Mouse (Mus musculus) adrenal gland, adult 8-10 months (tissue): ENCODE data around the gene Lmf1. TPM values are rescaled to one million over a fixed set of nuclear protein-coding genes. Genes with fewer than 3 reads are reported as not detected.
A peak's percentile ranks its signal among the peaks of the same experiment; 100 is the strongest.

ENCODE experiments used
- DNase-seq: peaks from one replicate; pipeline ENCODE4 v3.0.0; 2022
- total RNA-seq, 4 experiments: library from RNA; stranded (reverse); gene quantifications; 2 replicates each; pipeline ENCODE4 v1.2.4; 2022

Lmf1 gene
- 10 to 100 TPM; 36.0 to 39.9 (median 38.2) TPM for total RNA-seq

DNA sequence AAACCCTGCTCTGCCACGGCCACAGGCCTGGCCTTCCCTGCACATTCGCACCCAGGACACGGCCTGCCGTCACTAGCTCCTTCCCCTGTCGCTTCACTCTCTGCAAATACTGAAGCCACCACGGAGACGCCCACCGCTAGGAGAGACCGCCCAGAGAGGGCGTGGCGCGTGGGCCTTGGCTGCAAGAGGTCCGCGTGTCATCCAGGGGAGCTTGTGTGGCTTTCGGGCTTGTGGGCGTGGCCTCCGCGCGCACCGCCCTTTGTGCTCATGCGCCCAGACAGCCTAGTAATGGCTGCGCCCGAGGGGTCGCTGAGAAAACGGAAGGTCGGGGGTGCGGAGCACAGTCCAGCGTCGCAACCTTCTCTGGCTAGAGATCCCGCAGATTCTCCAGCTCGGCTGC lies at the start of gene Lmf1:
Gene Lmf1, plus strand, starts transcription at position 166 of the 400 bp plus-strand sequence.
- peak; percentile 96 for DNase-seq

DNA sequence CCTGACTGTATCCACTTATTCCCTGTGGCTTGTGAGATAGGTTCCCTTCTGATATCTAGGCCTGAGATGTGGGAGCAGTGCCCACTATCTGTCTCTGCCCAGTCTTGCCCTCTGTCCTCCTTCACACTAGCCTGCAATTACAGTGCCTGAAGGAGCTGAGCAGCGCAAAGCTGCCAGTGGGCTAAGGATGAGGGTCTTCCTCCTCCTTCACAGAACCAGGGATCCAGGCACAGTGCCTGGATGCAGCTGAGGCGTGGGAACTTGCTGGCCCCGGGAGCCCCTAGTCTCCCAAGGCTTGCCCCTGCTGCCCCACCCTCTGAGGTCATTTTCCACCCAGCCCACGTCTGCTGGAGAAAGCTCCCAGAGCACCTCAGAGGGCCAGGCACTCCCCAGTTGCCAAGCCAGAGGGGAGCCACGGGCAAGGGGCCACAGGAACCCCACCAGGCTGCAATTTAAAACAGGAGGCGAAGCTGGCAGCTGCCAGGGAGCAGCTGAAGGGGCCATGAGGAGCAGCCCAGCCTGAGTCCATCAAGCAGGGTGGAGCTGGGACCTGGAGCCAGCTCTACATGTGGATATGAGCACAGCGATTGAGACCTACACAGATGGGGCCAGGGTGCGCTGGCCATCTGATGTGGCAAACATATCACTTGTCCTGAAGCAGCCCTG lies 48.4 kb upstream of the Lmf1 start:
- no peak for DNase-seq

DNA sequence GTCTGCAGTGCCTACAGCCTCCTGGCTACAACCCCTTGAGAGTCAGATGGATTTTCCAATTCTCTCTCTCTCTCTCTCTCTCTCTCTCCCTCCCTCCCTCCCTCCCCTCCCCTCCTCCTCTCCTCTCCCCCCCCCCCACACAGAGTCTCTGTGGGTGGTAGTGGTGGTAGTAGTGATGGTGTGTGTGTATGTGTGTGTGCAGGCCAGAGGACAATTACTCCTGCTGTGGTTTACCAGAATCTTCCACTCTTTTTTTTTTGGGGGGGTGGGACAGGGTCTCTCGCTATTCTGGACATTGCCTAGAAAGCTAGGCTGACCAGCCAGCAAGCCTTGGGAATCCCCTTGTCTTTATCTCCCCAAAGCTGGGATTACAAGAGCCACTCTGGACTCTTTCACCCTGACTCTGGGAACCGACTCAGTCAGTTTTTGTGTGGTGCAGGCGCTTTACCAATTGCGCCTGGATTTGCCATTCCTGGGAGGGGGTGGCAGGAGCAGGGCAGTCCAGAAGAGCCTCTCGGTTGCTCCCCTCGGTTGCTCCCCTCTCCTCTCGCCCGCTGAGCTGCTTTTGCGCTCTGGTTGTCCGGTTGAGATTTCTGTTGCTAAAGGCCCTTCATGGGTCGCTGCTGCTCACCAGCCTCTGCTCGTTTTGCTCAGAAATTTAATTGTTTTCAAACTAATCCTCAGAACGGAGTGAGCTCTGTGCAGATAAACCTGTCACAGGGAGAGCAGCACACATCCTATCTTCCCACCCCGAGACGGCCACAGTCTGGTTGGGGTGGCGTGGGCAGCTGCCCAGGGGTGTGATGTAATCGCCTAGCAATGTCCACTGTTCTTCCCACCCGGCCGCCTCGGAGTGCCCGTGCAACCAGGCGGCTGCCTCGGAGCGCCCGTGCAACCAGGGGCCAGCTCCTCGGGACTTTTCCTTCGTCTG lies 39.7 kb upstream of the Lmf1 start:
- DNase-seq, result peak; percentile 16

DNA sequence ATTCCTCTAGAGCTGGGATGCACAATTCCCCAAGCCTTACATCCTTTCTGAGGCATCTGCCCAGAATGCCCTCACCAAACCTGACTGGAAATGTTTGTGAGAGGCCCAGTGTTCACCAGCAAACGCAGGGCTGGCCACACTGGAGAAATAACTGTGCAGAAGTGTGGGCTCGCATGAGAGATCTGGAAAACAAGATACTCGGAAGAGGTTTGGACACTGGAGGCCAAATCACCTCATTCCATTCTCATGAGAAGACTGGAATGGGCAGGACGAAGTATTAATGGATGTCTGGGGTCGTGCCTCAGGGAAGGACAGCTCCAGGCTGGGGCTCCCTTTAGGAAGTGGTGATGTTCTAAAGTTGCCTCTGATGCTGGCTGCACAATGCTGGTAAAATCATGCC lies 38.2 kb upstream of the Lmf1 start:
- DNase-seq, result no peak

DNA sequence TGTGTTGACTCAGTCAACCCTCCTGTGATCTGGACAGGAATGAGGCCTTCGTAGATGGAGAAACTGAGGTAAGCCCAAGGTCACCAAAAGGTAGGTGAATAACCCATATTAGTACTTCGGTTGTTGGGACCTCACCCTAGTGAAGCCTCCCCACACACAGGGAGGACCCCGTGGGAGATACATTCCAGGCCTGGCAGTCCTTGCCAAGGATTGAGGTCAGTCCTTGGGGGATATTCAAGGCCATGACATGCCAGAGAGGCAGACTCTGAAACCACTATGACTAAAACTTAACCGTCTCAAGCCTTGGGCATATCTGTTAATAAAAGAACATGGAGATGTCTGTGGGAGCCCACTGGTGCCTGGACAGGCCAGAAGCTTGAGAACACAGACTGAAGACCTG lies 37.1 kb upstream of the Lmf1 start:
- no peak for DNase-seq

DNA sequence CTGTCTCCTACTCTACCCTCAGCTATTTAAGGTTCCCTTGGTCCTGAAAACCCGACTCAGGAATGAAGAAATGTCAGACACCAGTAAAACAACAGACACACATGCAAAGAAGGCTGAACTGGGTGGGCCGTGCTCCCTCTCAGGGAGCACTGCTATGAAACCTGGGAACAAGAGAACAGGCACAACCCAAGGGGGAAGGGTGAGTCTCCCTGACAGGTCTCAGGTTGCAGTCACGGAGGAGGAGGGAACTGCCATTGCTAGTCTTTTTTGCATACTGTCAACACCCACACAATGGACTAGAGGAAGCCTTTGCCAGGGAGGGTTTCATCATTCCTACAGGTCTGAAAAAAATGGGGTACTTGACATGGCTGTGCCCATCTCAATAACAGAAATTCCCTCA lies 31.9 kb upstream of the Lmf1 start:
- DNase-seq, result no peak

DNA sequence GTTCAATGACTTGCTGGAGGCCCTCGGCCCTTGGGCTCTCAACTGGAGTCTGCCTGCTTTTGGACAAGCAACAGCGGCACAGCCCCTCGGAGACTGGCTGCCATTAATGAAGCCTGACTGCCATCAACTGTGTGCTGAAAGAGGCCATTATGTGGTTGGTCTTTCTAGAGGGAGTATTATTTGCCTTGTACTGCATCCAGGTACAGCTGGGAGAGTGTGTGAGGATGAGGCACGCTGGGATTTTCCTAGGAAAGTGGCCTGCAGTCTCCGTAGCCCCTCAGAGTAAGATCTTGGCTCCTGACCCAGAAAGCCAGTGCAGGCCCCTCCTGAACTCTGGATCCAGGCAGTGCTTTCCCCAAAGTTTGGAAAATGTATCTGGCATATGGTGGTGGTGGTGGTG lies 28.9 kb upstream of the Lmf1 start:
- DNase-seq, result no peak

DNA sequence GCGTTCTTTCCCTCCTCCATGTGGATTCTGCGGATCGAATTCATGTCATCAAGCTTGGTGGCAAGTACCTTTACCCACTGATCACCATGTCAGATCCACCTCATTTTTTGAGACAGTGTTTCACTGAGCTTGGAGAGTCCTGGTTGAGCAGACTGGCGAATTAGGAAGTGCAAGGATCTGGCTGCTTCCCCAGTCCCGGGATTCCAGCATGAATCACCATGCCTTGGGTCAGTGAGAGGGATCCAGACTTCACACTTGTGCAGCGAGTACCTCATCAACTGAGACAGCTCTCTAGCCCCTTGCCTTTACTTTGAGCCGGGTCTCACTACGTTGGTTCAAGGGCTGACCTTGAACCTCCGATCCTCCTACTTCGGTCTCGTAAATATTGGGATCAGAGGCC lies 27.6 kb upstream of the Lmf1 start:
- no peak for DNase-seq

DNA sequence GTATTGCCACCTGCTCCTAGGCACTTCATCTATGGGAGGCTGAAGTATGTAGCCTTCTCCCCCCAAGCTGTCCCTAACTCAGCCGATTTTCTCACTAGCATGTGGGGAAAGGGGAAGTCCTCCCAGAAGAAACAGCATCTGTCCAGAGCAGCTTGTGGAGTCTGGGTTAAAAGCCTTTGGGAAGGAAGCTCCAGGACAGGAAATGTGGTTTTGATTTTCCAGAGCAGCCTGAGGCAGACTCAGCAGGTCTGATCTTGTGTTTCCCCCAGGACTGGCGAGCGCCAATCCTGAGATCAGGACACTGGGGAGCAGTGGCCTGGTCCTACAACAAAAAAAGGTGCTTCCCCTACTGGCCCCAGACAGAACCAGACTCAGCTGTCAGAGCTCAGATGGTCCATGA lies 23.7 kb upstream of the Lmf1 start:
- DNase-seq, result no peak

DNA sequence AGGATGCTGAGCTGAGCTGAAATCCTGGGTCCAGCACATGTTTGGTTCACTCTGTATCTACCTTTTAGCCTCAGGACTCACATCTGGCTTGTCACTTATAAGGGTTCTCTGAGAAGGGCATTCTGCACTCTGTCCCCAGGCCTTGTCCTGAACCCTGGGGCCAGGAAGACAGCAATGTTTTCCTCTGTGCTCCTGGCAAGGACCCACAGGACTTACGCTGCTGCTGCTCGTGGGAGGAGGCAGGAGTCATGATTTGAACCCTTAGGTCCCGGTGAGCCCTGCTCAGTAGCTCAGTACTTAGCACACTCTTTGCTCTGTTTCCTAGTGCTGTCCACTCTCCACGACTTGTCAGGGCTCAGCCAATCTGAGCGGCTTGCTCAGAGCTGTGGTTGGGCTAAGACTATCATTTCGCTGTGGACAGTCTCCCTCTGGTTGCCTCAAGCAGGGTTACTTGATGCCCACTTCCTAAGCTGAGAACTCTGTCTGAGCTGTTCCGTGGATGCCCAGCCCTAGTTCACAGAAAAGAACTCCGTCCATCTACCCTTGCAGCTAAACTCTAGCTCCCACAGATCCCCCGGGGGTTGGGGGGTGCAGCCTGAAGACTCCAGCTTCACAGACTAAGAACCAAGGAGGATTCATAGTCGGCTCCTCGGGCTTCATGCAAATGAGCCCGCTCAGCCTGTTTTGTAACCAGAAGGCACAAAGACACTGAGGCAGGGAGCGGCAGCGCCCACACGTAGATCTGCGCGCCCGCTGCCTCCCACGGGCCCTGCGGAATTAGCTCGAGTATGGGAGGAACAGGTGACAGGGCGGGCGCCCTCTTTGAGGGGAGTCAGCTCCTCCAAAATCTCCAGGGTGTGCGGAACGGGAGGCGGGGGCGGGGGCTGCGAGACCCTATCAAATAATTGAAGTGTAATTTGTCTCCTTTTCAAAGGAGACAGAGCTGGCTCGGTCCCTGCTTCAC lies 22.9 kb upstream of the Lmf1 start:
- DNase-seq, result no peak

DNA sequence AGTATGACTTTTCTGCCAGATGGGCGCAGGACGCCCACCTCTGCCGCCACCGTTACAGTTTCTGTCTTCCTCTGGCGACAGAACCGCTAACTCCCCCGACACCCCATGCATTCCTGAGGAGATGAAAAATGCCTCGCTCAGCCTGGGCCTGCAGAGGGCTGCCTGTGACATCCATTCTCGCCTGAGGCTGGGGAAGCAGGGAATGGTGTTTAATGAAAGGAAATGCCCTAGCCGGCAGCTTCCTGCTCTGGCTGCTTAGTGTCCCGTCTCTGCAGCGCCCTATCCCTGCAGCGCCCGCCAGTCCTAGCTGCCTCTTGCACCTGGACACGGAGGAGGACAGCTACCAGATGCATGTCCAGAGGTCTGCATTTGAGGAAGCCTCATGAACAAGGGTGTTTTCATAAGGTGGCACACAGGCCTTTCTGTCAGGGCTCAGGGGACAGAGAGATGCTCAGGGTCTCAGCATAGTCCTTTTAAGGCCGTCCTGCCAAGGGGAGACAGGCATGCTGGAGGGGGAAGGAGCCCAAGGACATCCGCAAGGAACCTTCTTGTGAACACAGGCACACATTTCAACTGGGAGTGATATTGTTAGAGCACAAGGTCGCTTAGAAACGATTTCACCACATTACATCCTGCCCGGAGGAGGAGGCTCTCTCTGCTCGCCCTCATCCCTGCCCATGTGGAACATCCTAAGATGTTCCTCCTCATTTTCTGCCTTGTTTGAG lies 22.1 kb upstream of the Lmf1 start:
- DNase-seq, result no peak

DNA sequence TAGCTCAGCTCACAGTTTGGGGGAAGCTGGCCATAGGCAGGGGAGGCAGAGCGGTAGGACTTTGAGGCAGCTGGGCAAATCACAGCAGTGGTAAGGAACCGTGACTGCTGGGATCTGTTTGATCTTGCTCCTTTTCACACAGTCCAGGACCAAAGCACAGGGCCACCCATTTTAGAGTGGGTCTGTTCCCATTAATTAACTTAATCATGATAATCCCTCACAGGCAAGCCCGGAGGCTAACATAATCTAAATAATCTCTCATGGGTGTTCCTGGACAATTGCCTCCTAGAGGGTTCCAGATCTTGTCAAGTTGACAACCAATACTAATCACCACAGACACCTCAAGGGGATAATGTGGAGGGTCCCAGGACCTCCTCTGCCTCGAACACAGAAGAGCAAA lies 19.3 kb upstream of the Lmf1 start:
- DNase-seq, result no peak

DNA sequence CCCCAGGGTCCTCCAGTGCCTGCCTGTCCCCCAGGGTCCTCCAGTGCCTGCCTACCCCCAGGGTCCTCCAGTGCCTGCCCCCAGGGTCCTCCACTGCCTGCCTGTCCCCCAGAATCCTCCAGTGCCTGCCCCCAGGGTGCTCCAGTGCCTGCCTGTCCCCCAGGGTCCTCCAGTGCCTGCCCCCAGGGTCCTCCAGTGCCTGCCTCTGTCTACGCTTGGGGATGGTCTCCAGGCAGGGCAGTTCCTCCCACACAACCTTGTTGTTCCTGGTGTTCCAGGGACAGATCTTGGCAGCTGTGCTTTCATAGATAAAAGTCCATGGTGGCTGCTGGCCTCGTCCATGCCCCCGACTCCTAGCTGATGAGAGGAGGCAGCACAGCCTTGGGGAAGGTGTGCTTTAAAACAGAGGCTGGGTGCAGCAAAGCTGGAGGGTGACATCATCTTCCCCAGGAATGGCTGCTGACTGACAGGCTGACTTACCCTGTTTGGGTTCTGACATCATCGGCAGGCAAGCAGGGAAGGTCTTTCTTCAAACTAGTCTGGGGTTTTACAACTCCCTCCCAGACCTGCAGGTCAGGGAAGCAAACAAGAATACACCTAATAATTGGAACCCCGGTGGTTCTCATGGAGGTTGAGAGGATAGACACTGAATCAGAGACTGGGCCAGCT lies 18.2 kb upstream of the Lmf1 start:
- DNase-seq, result no peak

DNA sequence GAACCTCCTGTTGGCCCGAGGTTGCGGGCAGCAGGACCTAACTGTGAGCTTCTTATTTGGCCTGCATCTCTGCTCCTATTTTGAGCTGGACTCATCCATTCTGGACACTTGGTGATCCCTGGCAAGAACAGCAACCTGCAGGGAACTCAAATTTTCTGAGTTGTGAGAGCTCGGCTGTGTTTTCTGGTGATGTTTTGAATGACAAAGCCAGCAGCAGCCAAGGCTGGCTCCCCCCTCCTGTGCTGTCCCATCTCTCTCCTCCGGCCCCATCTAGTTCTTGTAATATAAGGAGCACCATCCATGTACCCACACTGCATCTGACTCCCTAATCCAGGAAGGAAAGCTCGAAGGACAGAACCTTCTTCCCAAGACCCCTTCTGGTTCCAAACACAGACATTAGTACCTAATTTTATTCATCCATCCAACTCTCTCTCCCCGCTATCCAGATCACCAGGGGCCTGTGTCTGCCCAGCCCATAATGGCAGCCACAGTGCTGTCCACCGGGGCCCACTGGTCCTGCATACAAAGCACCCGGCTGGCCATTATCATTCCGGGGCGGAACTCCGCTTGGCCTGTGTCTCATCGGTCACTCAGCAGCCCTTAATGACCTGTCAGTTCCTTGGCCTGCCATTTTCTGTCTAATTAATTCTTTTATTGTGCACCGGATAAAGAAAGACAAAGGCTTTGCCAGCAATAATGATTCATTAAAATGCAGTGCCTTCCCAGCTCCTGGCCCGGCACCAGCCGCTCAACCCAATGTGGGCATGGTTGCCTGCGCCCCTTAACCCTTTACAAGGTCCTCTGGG lies 17.5 kb upstream of the Lmf1 start:
- DNase-seq, result no peak

DNA sequence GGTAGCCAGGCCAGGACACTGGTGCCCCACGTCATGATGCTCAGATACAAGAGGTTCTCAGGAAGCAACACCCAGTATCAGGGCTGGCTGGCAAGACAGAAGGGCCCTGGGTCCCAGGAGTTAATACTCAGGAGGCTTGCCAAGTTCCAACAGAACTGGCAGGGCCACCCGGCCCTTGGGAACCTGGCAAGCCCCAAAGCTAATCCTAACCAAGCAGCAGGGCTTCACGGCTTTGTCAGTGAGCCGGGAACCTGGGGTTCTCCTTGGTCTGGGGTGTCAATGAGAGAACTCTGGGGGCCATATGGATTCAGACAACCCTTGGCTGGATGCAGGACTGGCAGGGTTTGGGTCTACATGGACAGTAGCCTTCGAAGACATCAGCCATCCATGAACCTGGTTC lies 14.4 kb upstream of the Lmf1 start:
- DNase-seq, result no peak

DNA sequence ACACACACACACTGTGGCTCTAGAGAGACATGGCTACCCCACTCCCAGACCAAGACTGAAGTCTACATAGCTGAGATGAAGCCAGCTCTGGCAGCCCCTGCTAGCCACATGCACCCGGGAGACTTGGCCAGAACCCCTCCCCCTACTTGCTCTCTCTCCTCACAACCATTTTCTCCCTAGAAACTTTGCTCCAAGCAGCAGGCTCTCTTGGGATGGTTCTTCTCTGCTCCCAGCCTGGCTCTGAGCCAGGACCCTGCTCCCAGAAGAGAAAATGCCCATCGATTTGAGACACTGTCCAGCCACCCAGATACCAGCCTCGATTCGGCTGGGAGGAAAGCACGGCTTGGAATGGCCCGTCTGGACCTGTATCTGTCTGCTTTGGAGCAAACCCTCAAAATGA lies 13.6 kb upstream of the Lmf1 start:
- DNase-seq, result no peak

DNA sequence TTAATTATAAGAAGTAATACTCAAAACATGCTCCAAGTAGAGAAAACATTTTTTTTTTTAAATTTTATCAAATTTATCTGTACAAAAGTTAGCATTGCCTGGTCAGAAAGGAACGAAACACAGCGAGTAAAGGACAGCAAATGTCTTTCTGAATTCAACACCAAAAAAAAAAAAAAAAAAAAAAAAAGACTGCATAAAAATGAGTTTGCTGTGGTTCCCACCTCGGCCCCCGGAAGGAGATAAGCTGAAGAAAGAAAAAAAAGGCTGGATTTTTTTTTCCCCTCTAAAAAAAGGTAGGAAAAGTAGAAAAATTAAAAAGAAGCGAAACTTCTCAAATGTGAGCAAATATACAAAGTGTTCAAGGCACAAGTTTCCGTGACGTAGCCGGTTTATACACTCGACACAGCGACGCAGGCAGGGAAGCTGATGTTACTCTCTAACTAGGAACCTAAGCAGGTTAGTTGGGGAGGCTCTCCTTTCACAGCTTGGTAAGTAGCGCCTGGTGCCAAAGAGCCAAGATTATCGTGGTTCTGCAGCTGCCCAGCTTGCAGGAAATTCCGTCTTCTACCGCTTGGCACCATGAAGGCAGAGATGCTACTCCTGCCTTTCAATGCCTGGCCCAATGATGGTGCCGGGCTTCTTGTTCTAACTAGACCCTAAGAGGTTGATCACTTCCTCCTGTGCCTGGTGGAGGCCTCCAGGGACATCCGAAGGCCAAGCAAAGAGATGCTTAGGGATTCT lies 12.9 kb upstream of the Lmf1 start:
- no peak for DNase-seq

DNA sequence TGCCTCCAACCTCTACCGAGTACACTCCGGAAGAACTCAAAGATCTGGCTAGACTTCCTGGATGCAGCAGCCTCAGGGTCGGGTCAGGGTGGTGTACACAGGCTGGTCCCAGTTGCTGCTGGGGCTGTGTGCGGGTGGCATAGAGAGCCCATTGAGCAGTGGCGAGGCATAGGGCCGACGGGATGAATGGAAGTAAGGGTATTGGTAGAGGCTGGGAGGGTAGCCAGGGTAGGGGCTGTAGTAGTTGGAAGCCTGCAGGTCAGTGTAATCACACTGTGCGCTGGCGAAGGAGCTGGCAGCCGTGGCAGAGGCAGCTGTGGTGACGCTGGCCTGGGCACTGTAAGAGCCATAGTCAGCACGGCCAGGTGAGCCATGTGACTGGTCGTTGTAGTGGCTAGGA lies 11.6 kb upstream of the Lmf1 start:
- DNase-seq, result no peak

DNA sequence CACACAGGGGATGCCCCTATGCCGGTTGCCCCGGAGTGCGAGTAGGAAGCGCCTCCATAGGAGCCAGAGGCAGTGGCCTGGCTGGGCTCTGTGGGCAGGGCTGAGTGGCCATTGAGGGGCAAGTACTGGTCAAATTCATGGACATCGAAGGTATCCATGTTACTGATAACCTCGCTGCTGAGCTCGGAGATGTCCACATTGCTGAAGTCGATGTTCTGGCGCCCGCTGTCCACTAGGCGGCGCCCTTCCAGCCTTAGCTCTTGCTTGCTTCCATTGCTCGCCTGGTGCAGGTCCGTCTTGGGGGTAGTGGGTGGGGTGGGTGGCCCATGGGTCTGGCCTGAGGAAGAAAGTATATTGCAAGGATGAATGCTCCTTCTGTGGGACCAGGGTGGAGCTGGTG lies 11.1 kb upstream of the Lmf1 start:
- DNase-seq, result no peak

DNA sequence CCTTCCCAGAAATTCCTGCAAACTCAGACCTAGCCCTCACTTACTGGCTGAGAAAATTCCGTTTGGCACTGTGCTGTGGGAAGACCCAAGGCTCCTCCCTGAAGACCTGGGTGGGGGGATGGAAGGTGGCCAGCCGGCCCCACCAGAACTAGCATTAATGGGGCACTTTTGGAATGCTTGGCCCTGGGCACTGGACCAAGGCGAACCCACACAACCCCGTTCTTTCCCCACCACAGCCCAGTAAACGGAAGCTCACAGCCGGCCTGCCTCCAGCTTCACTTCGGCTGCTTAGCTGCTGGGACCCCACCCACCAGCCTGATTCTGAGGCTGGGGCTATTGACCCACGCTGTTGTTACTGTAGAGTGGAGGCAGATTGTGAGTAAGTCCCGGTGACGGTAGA lies 10.7 kb upstream of the Lmf1 start:
- no peak for DNase-seq
